Mouse (Mus musculus) stomach, postnatal 0 days (tissue): ENCODE data around the gene Gm21970.

Experiments
- CTCF ChIP-seq: IDR thresholded peaks from 2 replicates; pipeline ENCODE4 v1.5.1; 2016; ENCODE audit warnings: antibody characterized with exemption, low read depth, mild to moderate bottlenecking, moderate library complexity
- EP300 ChIP-seq: optimal IDR thresholded peaks from 2 replicates; pipeline ENCODE3; 2016; ENCODE audit warnings: antibody characterized with exemption

DNA sequence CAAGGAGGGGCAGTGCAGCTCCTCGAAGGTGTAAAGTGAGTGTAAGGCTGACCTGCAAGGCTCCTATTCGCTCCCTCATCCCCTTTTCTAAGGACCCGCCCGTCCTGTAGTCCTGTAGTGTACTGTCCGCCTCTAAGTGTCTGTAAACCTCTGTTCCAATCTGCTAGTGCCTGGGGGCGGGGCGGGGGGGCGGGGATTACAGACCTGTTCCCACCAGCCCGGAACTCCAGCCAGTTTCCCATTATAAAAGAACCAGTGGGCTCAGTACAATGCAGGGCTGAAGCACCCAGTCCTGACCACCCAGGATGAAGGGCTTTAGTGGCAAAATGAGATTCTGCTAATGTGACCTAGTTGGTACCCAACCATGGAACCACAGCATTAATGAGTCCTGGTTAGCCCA is 12.5 kb upstream of the Gm21970 start:
- TF ChIP-seq CTCF (no peak), EP300 (no peak)
